Mouse (Mus musculus): ENCODE results near the gene Pacs1.

The Pacs1 gene

DNA sequence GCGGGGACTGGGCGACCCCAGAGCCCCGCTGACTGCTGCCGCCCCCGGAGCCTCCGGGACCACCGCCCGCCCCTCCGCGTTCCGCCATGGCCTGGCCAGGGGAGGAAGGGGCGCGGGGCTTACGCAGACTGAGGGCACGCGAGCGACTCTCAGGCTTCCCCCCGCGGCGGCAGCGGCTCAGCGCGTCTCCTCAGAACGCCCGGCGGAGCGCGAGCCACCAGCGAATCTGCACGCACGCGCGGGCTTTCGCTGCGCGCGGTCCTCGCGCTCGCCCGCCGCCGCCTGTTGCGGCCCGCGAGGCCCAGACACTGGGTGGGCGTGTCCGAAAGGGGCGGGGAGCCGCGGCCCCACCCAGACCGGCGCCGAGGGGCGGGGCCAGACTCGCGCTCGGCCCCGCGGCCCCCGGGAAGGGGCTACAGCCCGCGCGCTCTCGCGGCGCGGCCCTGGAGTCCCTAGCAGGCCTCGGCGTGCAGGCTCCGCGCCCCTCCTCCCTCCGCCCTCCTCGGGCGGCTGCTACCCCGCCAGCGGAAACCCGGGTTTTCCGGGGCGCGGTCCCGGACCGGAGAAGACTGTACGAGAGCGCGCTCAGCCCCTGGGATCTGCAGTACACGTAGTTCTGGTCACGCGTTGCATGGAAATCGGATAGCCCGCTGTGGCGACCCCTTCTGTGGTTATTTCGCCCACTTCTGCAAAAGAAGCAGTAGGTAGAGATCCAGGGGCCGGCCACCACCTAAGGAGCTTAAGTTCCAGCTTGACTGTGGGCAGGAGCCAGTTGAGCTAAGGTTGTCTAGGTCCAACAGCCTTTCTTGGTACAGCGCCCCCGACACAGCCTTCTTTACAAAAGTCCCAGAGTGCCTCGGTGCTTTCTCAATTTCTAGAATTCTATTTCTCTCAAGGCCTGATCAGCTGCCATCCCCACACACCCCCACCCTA is at the start of gene Pacs1:
Gene Pacs1 (minus strand): TSS at position 319 of the 933 bp plus-strand sequence.
- peak; percentile 86 for DNase-seq (ENCODE audit: low spot score)

DNA sequence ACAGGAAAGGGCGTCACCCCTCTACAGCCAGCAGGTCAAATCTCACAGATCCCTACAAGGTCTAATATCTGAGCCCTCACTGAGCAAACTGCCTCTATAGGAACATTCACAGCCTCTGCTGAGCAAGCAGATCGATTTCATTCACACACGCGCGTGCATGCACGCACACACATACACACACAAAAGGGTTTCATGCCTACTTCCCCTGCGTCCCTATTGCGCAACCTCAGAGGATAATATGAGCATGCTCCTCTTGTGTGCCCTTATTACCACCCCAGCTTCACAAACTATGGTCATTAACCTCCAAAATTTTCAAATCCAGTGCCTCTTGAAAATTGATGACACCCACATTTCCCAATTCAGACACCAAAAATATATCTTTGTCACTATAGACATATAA is 40.3 kb upstream of the Pacs1 start:
- no peak for DNase-seq (ENCODE audit: low spot score)

DNA sequence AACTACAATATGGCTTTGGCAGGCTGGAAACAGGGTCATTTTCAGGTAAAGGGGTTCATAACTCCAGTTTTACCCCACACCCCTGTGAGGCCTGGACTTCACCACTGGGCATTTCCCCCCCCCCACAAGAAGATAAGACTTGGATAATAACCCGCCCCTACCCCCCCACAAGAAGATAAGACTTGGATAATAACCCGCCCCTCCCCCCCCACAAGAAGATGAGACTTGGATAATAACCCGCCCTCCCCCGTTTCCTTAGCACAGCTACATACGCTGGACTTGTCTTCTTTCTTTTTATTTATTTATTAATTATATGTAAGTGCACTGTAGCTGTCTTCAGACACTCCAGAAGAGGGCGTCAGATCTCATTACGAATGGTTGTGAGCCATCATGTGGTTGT is 36.1 kb upstream of the Pacs1 start:
- no peak for DNase-seq (ENCODE audit: low spot score)

DNA sequence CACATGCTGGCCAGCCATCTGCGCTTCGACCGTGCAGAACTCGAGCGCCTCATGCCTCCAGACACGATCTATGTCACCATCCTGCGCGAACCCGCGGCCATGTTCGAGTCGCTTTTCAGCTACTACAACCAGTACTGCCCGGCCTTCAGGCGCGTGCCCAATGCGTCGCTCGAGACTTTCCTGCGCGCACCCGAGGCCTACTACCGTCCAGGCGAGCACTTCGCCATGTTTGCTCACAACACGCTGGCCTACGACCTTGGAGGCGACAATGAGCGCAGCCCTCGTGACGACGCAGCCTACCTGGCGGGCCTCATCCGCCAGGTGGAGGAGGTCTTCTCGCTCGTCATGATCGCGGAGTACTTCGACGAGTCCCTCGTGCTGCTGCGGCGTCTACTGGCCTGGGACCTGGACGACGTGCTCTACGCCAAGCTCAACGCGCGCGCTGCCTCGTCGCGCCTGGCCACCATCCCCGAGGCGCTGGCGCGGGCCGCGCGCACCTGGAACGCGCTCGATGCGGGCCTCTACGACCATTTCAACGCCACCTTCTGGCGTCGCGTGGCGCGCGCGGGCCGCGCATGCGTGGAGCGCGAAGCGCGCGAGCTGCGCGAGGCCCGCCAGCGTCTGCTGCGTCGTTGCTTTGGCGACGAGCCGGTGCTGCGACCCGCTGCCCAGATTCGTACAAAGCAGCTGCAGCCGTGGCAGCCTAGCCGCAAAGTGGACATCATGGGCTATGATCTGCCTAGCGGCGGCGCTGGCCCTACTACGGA is 34.2 kb upstream of the Pacs1 start:
- DNase-seq (ENCODE audit: low spot score): no peak

DNA sequence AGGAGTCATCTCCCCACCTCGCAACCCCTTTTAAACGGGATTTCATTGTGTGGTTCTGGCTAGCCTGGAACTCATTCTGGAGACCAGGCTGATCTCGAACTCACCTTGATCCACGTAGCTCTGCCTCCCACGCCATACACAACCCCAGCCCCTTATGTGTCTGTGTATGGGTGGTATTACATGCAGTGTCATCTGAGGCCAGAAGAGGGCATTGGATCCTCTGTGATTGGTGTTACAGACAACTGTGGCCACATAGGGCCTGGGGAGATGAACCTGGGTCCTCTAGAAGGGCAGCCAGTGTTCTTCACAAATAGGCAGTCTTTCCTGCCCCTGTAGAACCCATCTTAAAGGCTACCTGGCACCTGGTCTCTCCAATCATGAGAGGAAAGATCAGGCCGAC is 33.4 kb upstream of the Pacs1 start:
- DNase-seq (ENCODE audit: low spot score): no peak

DNA sequence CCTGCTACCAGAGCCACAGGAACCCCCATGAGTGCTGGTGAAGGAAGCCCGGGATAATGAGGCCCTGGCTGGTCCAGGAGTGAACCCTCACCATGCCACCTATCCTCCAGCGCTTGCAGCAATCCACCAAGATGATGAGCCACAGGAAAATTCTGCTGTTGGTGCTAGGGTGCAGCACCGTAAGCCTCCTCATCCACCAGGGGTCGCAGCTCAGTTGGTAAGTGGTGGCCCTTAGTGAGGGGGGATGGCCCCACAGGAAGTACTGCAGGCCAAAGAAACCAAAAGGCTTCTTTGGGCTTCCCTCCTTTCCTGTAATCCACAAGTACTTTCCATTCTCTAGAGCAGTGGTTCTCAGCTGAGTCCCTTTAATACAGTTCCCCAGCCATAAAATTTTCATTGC is 29.5 kb upstream of the Pacs1 start:
- DNase-seq (ENCODE audit: low spot score): no peak

DNA sequence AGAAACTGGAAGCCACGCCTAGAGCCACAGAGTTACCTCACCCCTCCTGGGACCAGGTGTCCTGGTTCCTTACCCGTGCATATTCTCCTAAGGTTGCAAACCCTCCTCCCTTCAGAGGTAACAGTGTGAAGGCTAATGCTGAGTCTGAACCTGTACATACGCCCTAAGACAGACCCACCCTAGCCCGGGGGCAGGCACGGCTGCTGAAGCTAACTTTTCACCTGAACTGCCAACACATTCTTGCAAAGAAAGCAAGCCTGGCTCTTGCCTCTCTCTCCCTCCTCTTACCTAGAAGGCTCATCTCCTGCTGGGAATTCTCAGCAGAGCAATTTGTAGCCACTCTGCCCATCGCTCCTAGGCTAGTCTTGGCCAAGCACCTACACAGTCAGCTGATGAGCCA is 27.7 kb upstream of the Pacs1 start:
- DNase-seq (ENCODE audit: low spot score): no peak

DNA sequence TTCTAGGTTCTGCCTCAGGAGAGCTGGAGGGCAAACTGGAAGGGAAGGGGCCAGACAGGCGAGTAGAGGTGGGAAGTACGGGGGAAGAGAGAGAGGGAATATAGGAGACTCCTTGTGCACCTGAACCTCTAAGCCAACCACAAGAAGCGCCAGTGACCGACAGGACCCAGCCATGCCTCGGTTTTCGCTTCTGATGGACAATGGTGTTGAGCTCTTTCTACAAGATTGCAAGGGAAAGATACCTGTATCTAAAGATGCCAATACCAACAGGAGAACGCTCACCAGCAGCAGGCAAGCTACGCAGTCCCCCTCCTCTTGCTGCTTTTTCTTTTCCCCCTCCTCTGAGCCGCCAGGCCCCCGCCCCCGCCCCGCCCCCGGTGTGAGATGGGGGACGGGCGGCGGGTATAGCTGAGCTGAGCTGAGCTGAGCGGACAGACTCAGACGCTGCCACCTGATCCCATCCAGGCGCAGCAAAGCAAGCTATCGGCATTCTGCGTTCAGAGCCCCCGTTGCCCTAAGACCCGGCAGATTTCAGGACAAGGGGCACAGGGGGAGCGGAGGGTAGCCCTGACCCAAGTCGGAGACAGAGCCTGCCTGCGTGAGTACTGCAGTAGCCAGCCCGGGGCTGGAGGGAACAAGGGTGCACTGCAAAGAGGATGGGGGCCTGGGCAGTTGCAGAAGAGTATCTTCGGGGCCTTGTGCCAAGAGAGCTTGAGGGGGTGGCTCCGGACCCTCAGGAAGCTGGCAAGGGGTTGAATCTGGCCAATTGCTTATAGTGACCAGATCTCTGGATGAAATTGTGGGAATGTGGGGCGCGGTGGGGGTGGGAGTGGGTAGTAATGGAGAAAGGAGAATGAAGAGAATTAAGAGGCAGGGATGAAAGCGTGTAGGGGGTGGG is 25.2 kb upstream of the Pacs1 start, which contains the start of gene Gal3st3:
Gene Gal3st3 (plus strand): TSS at position 429 of the 898 bp plus-strand sequence.
- no peak for DNase-seq (ENCODE audit: low spot score)

DNA sequence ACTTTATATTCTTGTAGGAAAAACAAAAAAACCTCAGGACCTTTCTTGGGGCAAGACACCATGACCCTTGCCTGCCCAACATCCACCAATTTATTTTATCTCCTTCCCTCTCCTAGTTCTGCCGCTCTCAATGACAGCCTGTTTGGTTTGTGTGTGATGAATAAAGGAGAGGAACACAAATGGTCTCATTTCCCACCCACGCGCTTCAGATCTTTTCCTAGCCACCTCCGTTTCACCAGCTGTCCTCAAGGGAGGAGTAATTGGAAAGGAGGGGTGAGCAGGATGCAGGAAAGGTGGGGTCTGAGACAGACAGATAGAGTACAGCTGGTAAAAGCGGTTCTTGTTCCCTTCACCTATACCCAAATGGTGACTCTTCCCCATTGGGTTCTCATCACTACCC is 23.7 kb upstream of the Pacs1 start:
- DNase-seq (ENCODE audit: low spot score): no peak

DNA sequence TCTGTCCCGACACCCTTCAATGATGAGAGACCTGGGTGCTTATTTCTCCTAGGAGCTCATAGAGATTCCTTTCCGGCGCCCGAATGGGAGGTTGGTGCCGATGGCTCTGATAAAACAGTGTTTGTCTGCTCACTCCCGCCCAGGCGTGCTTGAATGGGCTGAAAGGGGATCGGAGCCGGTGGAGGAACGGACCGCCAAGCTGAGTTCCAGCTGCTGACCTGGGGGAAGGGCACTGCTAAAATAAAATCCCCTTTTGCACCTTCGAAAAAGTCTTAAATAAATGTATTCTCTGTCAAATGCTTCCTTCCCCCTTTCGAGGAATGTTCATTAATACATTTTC is 22.8 kb upstream of the Pacs1 start:
- DNase-seq (ENCODE audit: low spot score): no peak

DNA sequence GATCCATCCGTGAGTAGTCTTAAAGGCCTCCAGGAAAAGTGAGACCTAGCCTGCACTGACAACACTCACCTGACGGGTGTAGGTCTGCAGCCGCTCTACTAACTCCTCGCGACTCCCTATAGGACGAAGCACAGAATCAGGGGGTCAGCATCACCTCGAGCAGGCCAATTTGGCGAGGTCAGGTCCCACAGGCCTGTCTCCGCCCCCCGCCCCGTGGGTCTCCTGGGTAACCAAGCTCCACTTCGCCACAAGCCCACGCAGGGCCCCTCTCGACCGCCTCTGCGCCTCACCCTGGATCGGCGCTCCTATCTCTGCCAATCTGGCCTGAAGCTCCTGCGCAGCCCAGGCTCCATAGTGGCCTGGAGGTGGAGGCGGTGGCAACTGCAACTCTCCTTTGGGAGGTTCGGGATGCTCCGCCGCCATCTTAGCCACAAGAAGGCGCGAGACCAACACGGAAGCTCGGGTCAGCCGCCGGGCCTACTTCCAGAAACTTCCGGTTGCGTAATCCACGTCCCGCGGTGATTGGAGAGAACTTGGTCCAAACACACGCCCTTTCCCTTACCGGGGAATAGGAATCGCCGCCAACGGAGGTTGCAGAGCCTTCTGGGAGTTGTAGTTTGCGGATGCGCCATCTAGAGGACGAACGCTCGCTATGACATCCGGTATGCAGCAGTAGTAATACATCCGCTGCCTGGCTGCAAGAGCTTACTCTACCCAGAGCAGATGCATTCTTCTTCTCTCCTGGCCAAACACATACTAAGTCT is 22.2 kb upstream of the Pacs1 start, which contains the start of gene Sf3b2:
Gene Sf3b2 (minus strand): TSS at position 484 of the 764 bp plus-strand sequence.
- DNase-seq (ENCODE audit: low spot score): peak; percentile 92

DNA sequence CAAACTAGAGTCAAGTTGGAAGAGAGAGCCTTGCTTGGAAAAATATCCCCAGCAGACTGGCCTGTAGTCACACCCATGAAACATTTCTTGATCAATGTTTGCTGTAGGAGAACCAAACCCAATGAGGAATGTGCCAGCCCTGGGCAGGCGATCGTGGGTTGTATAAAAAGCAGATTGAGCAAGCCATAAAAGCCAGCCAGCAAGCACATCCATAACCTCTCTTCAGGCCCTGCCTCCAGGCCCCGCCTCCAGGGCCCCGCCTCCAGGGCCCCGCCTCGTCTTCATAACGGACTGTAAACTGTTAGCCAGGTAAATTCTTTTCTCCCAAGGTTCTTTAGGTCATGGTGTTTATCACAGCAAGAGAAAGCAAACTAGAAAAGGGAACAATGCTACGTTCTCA is 5.5 kb upstream of the Pacs1 start:
- no peak for DNase-seq (ENCODE audit: low spot score)

DNA sequence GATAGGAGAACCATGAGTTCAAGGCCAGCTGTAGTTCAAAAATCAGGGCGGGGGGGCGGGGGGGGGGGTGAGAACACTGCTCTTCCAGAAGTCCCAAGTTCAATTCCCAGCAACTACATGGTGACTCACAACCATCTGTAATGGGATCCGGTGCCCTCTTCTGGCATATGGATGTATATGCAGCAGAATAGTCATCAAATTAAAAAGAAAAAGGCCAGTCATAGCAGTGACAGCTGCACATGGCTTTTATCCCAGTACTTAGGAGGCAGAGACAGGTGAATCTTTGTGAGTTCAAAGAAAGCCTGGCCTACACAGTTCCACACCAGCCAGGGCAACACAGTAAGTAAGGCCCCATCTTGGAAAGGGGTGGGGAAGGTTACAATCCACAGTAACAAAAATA is 4.2 kb upstream of the Pacs1 start:
- DNase-seq (ENCODE audit: low spot score): no peak

DNA sequence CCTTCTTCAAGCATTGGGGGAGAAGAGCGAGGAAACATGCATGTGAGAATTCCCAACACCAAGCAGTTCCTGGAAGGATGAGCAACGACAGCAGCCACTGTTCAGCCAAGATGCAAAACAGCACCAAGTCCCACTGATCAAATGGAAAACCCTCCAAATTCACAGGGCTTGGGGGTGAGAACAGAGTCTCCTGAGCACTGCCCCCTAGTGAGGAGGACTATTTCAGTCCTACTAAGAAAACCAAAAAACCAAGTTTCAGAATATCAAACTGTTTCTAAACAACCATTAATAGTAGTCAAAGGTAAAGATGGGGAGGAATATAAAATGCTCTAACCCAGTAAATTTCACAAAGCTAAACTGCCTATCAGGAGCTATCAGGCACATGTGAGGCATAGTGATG is 3.6 kb upstream of the Pacs1 start:
- DNase-seq (ENCODE audit: low spot score): no peak

DNA sequence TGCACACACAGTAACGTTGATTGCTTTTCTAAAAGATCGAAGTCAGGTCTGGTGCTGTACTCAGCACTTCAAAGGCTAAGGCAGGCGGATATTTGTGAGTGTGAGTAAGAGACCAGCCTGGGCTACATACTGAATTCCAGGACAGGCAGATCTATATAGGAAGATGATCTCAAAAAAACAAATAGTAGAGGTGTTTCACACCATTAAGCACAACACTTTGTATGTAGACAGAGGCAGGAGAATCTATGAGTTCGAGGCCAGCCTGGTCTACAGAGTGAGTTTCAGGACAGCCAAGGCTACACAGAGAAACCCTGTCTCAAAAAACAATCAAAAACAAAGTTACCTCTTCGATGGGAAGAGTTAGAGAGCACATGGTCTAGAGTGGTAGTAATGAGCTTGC is 2.8 kb upstream of the Pacs1 start:
- no peak for DNase-seq (ENCODE audit: low spot score)

DNA sequence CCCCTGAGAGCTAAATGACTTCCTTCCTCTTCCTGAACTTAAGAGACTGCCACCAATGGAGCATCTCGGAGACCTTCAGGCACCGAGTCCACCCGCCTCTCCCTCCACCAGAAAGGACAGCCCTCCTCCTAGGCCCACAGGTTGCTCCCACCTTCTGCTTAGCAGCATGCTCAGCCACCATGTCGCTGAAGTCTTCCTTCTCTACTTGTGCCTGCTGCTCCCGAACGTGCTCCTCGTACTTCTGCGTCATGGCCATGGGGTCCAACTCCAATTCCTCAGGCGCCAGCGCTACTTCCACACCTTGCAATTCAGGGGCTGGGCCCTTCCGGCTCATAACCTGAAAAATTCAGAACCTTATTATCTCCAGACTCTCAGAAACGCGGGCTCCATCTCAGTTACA is 1.7 kb upstream of the Pacs1 start:
- no peak for DNase-seq (ENCODE audit: low spot score)

DNA sequence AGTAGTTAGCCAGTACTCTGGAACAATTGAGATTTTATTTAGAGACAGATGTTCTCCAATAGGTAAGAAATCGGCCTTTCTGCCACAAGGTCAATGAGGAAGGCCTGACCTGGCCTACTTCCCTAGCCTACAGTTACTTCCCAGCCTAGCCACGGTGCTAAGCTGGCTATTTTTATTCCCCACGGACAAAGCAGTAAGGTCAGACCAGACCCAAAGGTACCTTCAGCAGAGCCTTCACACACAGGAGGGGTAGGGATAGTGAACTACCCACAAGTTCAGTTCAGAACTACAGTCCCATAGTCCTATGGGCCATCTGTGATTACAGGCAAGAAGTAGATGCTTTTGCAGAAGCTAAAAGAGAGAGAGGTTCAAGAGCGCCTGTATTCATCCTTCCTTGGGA is 997 bp upstream of the Pacs1 start:
- DNase-seq (ENCODE audit: low spot score): no peak

DNA sequence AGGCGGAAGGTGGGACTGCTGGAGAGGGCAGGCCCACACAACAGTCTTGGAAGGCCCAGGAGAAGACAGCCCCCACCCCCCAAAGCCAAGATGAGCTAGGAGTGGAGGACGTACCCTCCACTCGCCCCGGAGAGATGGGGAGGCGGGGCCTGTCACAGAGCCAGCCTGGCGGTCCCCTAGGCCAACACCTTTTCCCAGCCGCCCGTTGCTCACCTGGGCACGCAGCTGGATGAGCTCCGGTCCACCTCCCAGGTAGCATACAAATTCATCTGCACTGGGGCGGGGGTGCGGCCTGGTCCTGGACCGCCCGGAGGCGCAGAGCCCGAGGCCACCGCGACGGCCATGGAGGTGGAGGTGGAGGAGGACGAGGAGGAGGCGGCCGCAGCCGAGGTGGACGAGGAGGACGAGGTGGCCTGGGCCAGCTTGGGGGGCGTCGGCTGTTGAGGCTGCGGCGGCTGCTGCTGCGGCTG is 558 bp downstream of the Pacs1 start:
- DNase-seq (ENCODE audit: low spot score): peak; percentile 19

DNA sequence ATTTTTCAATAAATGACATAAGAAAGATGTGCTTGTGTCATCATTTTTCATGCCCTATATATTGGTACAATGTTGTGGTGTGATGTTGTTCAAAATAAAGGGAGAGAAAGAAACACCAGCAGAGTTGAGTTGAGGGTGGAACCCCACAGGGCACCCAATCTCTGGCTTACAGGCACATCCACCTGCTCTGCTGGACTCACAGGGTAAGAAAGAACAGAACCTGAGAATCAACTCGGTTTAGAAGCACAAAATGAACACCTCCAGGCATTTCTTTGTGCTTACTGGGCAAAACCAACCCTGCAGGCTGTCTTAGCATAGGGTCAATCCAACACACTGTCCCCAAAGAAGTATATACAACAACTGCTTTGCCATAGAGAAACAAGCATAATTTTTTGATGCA is 1.5 kb downstream of the Pacs1 start:
- DNase-seq (ENCODE audit: low spot score): no peak

DNA sequence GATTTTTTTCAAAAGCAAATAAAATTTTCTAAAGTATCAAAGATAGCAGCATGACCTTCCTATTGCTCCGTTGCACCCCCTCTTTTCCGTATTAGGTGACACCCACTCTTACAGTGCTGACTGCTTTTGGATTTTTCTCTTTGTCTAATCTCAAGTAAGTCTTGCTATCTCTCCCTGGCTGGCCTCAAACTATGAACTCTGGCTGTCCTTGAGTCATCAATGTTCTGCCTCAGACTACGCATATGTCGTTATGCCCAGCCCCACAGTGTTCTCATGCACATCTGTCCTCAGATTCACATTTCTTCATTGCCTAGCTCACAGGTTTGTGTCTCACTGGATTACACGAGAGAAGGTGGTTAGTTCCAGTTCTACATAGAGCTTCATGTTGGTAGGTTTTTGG is 3.5 kb downstream of the Pacs1 start:
- DNase-seq (ENCODE audit: low spot score): no peak

DNA sequence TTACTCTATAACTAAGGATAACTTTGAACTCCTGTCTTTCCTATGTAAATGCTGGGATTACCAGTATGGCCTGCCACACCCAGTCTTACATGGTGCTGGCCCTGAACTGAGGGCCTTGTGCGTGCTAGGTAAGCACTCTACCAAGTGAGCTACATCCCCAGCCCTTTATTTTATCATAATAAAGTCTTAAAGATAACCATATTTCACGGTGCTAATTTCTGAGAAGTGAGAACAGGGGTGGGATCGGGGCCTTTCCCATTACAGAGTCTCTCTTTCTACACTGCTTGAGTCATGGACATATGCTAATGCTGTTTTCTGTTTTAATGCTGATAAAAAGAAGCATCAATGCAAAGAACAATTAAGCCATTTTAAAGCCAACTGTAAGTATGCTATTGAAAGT is 4.0 kb downstream of the Pacs1 start:
- no peak for DNase-seq (ENCODE audit: low spot score)

All from spleen, adult 12 weeks (tissue).